Mouse (Mus musculus) midbrain, embryonic 15.5 days (tissue): ENCODE measurements at regions not wholly inside any gene's neighbourhood (a gene's known extent, or its start where the extent isn't known, plus 50 kb on each side); places are given as distances from the start of the nearest gene placed in this dataset.

Source experiments
- ATAC-seq: fragments of 200-750 bp; cut with Nextera tagmentation; replicated peaks from 2 replicates; pipeline ENCODE4 v1.8.0; 2017; ENCODE audit warnings: moderate TSS enrichment
- H3K27ac ChIP-seq: fragments of 300-500 bp; sonication (generic); 2 replicates; pipeline ENCODE4 v1.5.1; 2015; ENCODE audit warnings: mild to moderate bottlenecking, inconsistent platforms
- H3K27me3 ChIP-seq: fragments of 300-500 bp; sonication (generic); replicated peaks from 2 replicates; pipeline ENCODE4 v1.6.1; 2015; ENCODE audit warnings: inconsistent platforms
- H3K36me3 ChIP-seq: fragments of 300-500 bp; sonication (generic); replicated peaks from 2 replicates; pipeline ENCODE4 v1.6.1; 2015; ENCODE audit warnings: inconsistent platforms
- H3K4me1 ChIP-seq: fragments of 300-500 bp; sonication (generic); 2 replicates; pipeline ENCODE4 v1.6.1; 2015; ENCODE audit warnings: inconsistent platforms
- H3K4me2 ChIP-seq: fragments of 300-500 bp; sonication (generic); 2 replicates; pipeline ENCODE4 v1.6.1; 2015; ENCODE audit warnings: inconsistent platforms, mild to moderate bottlenecking, moderate library complexity
- H3K4me3 ChIP-seq: fragments of 300-500 bp; sonication (generic); 2 replicates; pipeline ENCODE4 v1.5.1; 2015; ENCODE audit warnings: mild to moderate bottlenecking, inconsistent platforms
- H3K9ac ChIP-seq: fragments of 300-500 bp; sonication (generic); 2 replicates; pipeline ENCODE4 v1.6.1; 2015; ENCODE audit warnings: mild to moderate bottlenecking, inconsistent platforms
- H3K9me3 ChIP-seq: fragments of 300-500 bp; sonication (generic); 2 replicates; pipeline ENCODE4 v1.6.1; 2016; ENCODE audit warnings: inconsistent platforms
- WGBS: fragments of 180-500 bp; shearing (Covaris S2); methylation state at CpG from one replicate; pipeline ENCODE4 v1.1.7; 2015; ENCODE audit warnings: mixed read lengths; 5-methylcytosine and 5-hydroxymethylcytosine counted together

GRCm38 (mm10) chr9:94377346-94378039 lies 160.4 kb downstream of the 1190002N15Rik start:
- Histone ChIP-seq H3K27ac (no peak overlapping the region), H3K27me3 (no peaks in the 10 kb centered on the region)
- 62% methylated on average over 7 of the region's 7 CpGs for WGBS

GRCm38 (mm10) chr9:94370976-94371375 lies 166.9 kb downstream of the 1190002N15Rik start:
- Histone ChIP-seq H3K4me1 (no peaks in the 10 kb centered on the region), H3K9ac (no peak overlapping the region), H3K4me3 (no peak overlapping the region), H3K36me3 (no peaks in the 10 kb centered on the region), H3K27me3 (no peaks in the 10 kb centered on the region), H3K9me3 (no peaks in the 10 kb centered on the region), H3K27ac (no peak overlapping the region), H3K4me2 (no peak overlapping the region)
- no peak for ATAC-seq
- WGBS, result 69% methylated on average over 2 of the region's 2 CpGs

More at GRCm38 (mm10) chr9:94377346-94378039, 160.4 kb downstream of the 1190002N15Rik start:
- no peak overlapping the region for H3K9ac ChIP-seq
- peaks cover 7% of the 10 kb centered on the region for H3K4me1 ChIP-seq
- H3K4me3 ChIP-seq, result no peak overlapping the region
- no peaks in the 10 kb centered on the region for H3K9me3 ChIP-seq
- no peak for ATAC-seq
- no peaks in the 10 kb centered on the region for H3K36me3 ChIP-seq
- no peak overlapping the region for H3K4me2 ChIP-seq

- WGBS, result 87% methylated on average over 7 of the region's 7 CpGs
- Histone ChIP-seq H3K4me1 (no peaks in the 10 kb centered on the region), H3K27me3 (no peaks in the 10 kb centered on the region), H3K9me3 (no peaks in the 10 kb centered on the region), H3K9ac (no peak overlapping the region), H3K4me2 (no peak overlapping the region), H3K36me3 (no peaks in the 10 kb centered on the region), H3K4me3 (no peak overlapping the region), H3K27ac (no peak overlapping the region)
- ATAC-seq, result no peak
These were observed 169.5 kb downstream of the 1190002N15Rik start for GRCm38 (mm10) chr9:94368231-94368936.

- 39% methylated on average over 7 of the region's 7 CpGs for WGBS
- H3K4me1 ChIP-seq, result no peaks in the 10 kb centered on the region
- H3K36me3 ChIP-seq, result no peaks in the 10 kb centered on the region
- H3K9ac ChIP-seq, result no peak overlapping the region
- no peak for ATAC-seq
- no peaks in the 10 kb centered on the region for H3K9me3 ChIP-seq
- H3K27ac ChIP-seq, result no peak overlapping the region
- no peaks in the 10 kb centered on the region for H3K27me3 ChIP-seq
- no peak overlapping the region for H3K4me3 ChIP-seq
- no peak overlapping the region for H3K4me2 ChIP-seq
These were observed 175.8 kb downstream of the 1190002N15Rik start for GRCm38 (mm10) chr9:94361877-94362697.

GRCm38 (mm10) chr9:94361011-94361410 lies 176.9 kb downstream of the 1190002N15Rik start:
- Histone ChIP-seq H3K27me3 (no peaks in the 10 kb centered on the region), H3K4me2 (no peak overlapping the region), H3K4me1 (no peaks in the 10 kb centered on the region), H3K36me3 (no peaks in the 10 kb centered on the region), H3K9ac (no peak overlapping the region), H3K9me3 (no peaks in the 10 kb centered on the region), H3K27ac (no peak overlapping the region), H3K4me3 (no peak overlapping the region)
- no peak for ATAC-seq
- 88% methylated on average over 2 of the region's 2 CpGs for WGBS

GRCm38 (mm10) chr9:94358150-94358549 lies 179.7 kb downstream of the 1190002N15Rik start:
- Histone ChIP-seq H3K36me3 (no peaks in the 10 kb centered on the region), H3K9me3 (no peaks in the 10 kb centered on the region), H3K4me2 (no peak overlapping the region), H3K9ac (no peak overlapping the region), H3K27ac (no peak overlapping the region), H3K4me1 (no peaks in the 10 kb centered on the region), H3K4me3 (no peak overlapping the region), H3K27me3 (no peaks in the 10 kb centered on the region)
- no peak for ATAC-seq
- WGBS, result 88% methylated on average over 2 of the region's 2 CpGs

- Histone ChIP-seq H3K4me1 (no peaks in the 10 kb centered on the region), H3K9me3 (no peaks in the 10 kb centered on the region), H3K27me3 (no peaks in the 10 kb centered on the region), H3K4me3 (no peak overlapping the region), H3K4me2 (no peak overlapping the region), H3K27ac (no peak overlapping the region), H3K36me3 (no peaks in the 10 kb centered on the region), H3K9ac (no peak overlapping the region)
- ATAC-seq, result peak; percentile 90
- WGBS, result 39% methylated on average over 4 of the region's 4 CpGs
These were observed 195.9 kb downstream of the 1190002N15Rik start for GRCm38 (mm10) chr9:94342011-94342410.

GRCm38 (mm10) chr9:94341531-94341930 lies 196.3 kb downstream of the 1190002N15Rik start:
- no peaks in the 10 kb centered on the region for H3K4me1 ChIP-seq
- H3K4me2 ChIP-seq, result no peak overlapping the region
- H3K9ac ChIP-seq, result no peak overlapping the region
- H3K36me3 ChIP-seq, result no peaks in the 10 kb centered on the region
- no peaks in the 10 kb centered on the region for H3K9me3 ChIP-seq
- H3K27ac ChIP-seq, result no peak overlapping the region
- no peaks in the 10 kb centered on the region for H3K27me3 ChIP-seq
- ATAC-seq, result 0 out of 2 replicates have a peak, but pooled peaks have one; percentile 17
- WGBS, result 87% methylated on average over 2 of the region's 2 CpGs
- no peak overlapping the region for H3K4me3 ChIP-seq

GRCm38 (mm10) chr9:94333450-94333849 lies 204.4 kb downstream of the 1190002N15Rik start:
- no peak overlapping the region for H3K9ac ChIP-seq
- H3K27ac ChIP-seq, result no peak overlapping the region
- no peak overlapping the region for H3K4me2 ChIP-seq
- H3K4me1 ChIP-seq, result no peaks in the 10 kb centered on the region
- WGBS, result 91% methylated on average over 5 of the region's 5 CpGs
- no peak for ATAC-seq
- H3K36me3 ChIP-seq, result no peaks in the 10 kb centered on the region
- no peaks in the 10 kb centered on the region for H3K9me3 ChIP-seq
- no peak overlapping the region for H3K4me3 ChIP-seq
- no peaks in the 10 kb centered on the region for H3K27me3 ChIP-seq

- Histone ChIP-seq H3K4me2 (no peak overlapping the region), H3K9ac (no peak overlapping the region), H3K4me1 (no peaks in the 10 kb centered on the region), H3K9me3 (no peaks in the 10 kb centered on the region), H3K36me3 (no peaks in the 10 kb centered on the region), H3K27me3 (no peaks in the 10 kb centered on the region), H3K4me3 (no peak overlapping the region), H3K27ac (no peak overlapping the region)
- ATAC-seq, result no peak
- WGBS, result 91% methylated on average over 3 of the region's 3 CpGs
These were observed 214.9 kb downstream of the 1190002N15Rik start for GRCm38 (mm10) chr9:94323011-94323410.

GRCm38 (mm10) chr9:94302575-94302974 lies 235.3 kb downstream of the 1190002N15Rik start:
- no peak overlapping the region for H3K4me3 ChIP-seq
- no peaks in the 10 kb centered on the region for H3K4me1 ChIP-seq
- H3K9ac ChIP-seq, result no peak overlapping the region
- no peaks in the 10 kb centered on the region for H3K36me3 ChIP-seq
- no peak for ATAC-seq
- no peaks in the 10 kb centered on the region for H3K9me3 ChIP-seq
- WGBS, result 70% methylated on average over 3 of the region's 3 CpGs
- H3K27me3 ChIP-seq, result no peaks in the 10 kb centered on the region
- no peak overlapping the region for H3K4me2 ChIP-seq
- H3K27ac ChIP-seq, result no peak overlapping the region

GRCm38 (mm10) chr9:94301896-94302295 lies 236.0 kb downstream of the 1190002N15Rik start:
- WGBS, result 83% methylated on average over 1 of the region's 1 CpGs
- H3K27me3 ChIP-seq, result no peaks in the 10 kb centered on the region

More at GRCm38 (mm10) chr9:94301896-94302295, 236.0 kb downstream of the 1190002N15Rik start:
- Histone ChIP-seq H3K4me1 (no peaks in the 10 kb centered on the region), H3K27ac (no peak overlapping the region), H3K9me3 (no peaks in the 10 kb centered on the region), H3K4me2 (no peak overlapping the region), H3K36me3 (no peaks in the 10 kb centered on the region), H3K4me3 (no peak overlapping the region), H3K9ac (no peak overlapping the region)
- no peak for ATAC-seq
